Mouse (Mus musculus) cerebellum, adult 2 months (tissue): Measurements from ENCODE around the gene Ripk1.

ENCODE experiments used
- CTCF ChIP-seq: fragments of 200-500 bp; IDR thresholded peaks from 2 replicates; pipeline ENCODE4 v1.5.1; 2011; ENCODE audit warnings: low read depth, mild to moderate bottlenecking, control low read depth, low read length, moderate library complexity, borderline replicate concordance; ENCODE audit not compliant: insufficient read depth
- POLR2A ChIP-seq: fragments of 200-500 bp; IDR thresholded peaks from 2 replicates; pipeline ENCODE4 v1.6.1; 2011; ENCODE audit warnings: low read length, control low read depth, borderline replicate concordance; ENCODE audit not compliant: insufficient read depth

DNA sequence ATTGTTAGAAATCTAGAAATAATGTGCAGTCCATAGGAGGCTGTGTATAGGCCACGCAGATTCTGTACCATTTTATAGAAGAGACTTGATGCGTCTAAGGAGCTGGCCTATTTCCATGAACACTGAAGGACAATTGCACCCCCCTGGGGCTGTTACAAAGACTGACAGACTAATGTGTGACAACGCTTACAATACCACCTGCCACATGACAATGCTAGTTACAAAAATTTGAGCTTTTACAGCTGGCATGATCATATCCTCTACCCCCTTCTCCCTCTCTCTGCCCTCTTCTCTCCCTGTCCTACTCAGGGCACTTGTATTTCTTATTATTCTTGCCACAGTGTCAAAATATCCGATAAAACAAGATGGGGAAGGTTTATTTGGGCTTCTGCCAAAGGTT lies 79.8 kb downstream of the Ripk1 start:
- TF ChIP-seq CTCF (no peak), POLR2A (no peak)
